Mouse (Mus musculus) midbrain, embryonic 13.5 days (tissue): ENCODE results near the gene Cs. TPM values are rescaled to one million over a fixed set of nuclear protein-coding genes. Genes with fewer than 3 reads are reported as not detected.
"Not testable (repeated sequence)": the region's sequence is repeated elsewhere in the genome, so short reads cannot be mapped to it uniquely, and the experiment has no call there.

Experiments
- ATAC-seq: fragments of 200-750 bp; cut with Nextera tagmentation; 2 replicates; pipeline ENCODE4 v1.8.0; 2017; ENCODE audit warnings: mild to moderate bottlenecking, moderate TSS enrichment, moderate library complexity
- H3K27ac ChIP-seq: fragments of 300-500 bp; sonication (generic); 2 replicates; pipeline ENCODE4 v1.5.1; 2015; ENCODE audit warnings: inconsistent platforms, mild to moderate bottlenecking, moderate library complexity
- H3K27me3 ChIP-seq: fragments of 300-500 bp; sonication (generic); 2 replicates; pipeline ENCODE4 v1.6.1; 2015; ENCODE audit warnings: mild to moderate bottlenecking, inconsistent platforms
- H3K36me3 ChIP-seq: fragments of 300-500 bp; sonication (generic); 2 replicates; pipeline ENCODE4 v1.6.1; 2015; ENCODE audit warnings: mild to moderate bottlenecking, inconsistent platforms
- H3K4me1 ChIP-seq: fragments of 300-500 bp; sonication (generic); replicated peaks from 2 replicates; pipeline ENCODE4 v1.6.1; 2015; ENCODE audit warnings: inconsistent platforms
- H3K4me2 ChIP-seq: fragments of 300-500 bp; sonication (generic); replicated peaks from 2 replicates; pipeline ENCODE4 v1.6.1; 2015; ENCODE audit warnings: moderate library complexity, mild to moderate bottlenecking, inconsistent platforms
- H3K4me3 ChIP-seq: fragments of 300-500 bp; sonication (generic); replicated peaks from 2 replicates; pipeline ENCODE4 v1.5.1; 2015; ENCODE audit warnings: mild to moderate bottlenecking, inconsistent platforms
- H3K9ac ChIP-seq: fragments of 300-500 bp; sonication (generic); replicated peaks from 2 replicates; pipeline ENCODE4 v1.6.1; 2015; ENCODE audit warnings: mild to moderate bottlenecking, inconsistent platforms
- H3K9me3 ChIP-seq: fragments of 300-500 bp; sonication (generic); 2 replicates; pipeline ENCODE4 v1.6.1; 2016; ENCODE audit warnings: mild to moderate bottlenecking, inconsistent platforms
- WGBS: fragments of 180-500 bp; shearing (Covaris S2); methylation state at CpG from one replicate; pipeline ENCODE4 v1.1.7; 2015; 5-methylcytosine and 5-hydroxymethylcytosine counted together
- polyA plus RNA-seq: library from polyadenylated mRNA; unstranded; fragments of >200 nt; fragmentation: Nextera tagmentation; extraction: Ambion mirVana; gene quantifications from 2 replicates; pipeline ENCODE4 v1.2.1, GENCODE M21; 2015

Gene Cs
- polyA plus RNA-seq: 213 and 225 TPM in 2 replicates

DNA sequence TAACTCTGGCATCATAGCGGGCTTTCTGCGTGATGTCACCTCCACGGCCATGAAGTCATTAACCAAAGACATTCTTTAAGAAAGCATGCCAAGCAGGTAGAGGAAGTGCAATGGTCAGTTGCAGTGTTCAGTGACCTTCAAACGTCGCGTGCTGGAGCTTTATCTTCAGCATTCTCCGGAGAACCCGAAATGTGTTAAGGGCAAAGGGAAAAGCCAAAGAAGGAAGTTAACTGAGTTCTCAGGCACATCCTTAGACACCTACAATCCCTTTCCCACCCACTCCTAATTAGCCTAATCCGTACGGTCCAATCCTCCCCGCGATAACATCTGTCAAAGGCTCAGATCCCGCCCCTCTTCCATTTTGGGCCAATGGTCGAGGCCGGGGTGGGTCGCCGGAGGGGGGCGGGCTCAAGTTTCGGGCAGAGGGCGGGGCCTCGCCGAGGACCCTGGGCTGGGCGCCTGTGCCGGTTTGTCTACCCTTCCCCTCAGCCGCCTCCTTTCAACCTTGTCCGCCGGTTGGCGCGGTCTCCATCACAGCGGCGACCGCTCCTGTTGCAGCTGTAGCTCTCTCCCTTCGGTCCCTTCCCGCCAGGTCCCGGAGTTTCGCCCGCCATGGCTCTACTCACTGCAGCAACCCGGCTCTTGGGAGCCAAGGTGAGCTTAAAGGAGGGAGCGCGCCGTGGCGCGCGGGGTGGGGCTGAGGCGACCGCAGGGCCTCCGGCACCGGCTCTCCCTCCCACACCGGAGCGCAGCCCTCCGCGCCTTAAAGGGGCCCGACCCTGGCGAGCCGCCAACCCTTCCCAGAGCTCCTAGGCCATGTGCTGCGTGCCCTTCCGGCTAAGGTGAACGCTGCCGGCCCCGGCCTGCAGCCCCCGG lies at the start of gene Cs:
Gene Cs, plus strand, starts transcription at position 429 of the 876 bp plus-strand sequence.
- H3K9me3 ChIP-seq: no peaks in the 10 kb centered on the region
- H3K9ac ChIP-seq: peak within 1 kb of the TSS; percentile 96
- H3K4me3 ChIP-seq: peak within 1 kb of the TSS; percentile 94
- no peaks in the 10 kb centered on the region for H3K27me3 ChIP-seq
- peak; percentile 99 for ATAC-seq
- under 1% methylated on average over 60 of the region's 61 CpGs for WGBS
- peaks cover 27% of the 10 kb centered on the region for H3K4me1 ChIP-seq
- peaks cover 3% of the 10 kb centered on the region; the same call in 1 of the 2 replicates for H3K36me3 ChIP-seq
- H3K4me2 ChIP-seq: peak within 1 kb of the TSS; percentile 88
- H3K27ac ChIP-seq: peak within 1 kb of the TSS; percentile 93

DNA sequence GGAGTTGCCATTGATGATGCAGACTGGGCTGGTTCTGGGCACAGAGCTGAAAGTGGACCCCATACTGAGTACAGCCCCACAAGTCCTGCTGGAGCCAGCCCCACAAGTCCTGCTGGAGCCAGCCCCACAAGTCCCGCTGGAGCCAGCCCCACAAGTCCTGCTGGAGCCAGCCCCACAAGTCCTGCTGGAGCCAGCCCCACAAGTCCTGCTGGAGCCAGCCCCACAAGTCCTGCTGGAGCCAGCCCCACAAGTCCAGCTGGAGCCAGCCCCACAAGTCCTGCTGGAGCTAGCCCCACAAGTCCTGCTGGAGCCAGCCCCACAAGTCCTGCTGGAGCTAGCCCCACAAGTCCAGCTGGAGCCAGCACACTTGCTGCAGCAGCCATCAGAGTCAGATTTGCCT lies 46.9 kb upstream of the Cs start:
- H3K27ac ChIP-seq, H3K4me2 ChIP-seq, H3K9ac ChIP-seq, H3K9me3 ChIP-seq, H3K4me1 ChIP-seq, H3K27me3 ChIP-seq, H3K4me3 ChIP-seq, ATAC-seq: not testable (repeated sequence)
- peaks cover 53% of the 10 kb centered on the region for H3K36me3 ChIP-seq
- WGBS: 65% methylated on average over 1 of the region's 1 CpGs

DNA sequence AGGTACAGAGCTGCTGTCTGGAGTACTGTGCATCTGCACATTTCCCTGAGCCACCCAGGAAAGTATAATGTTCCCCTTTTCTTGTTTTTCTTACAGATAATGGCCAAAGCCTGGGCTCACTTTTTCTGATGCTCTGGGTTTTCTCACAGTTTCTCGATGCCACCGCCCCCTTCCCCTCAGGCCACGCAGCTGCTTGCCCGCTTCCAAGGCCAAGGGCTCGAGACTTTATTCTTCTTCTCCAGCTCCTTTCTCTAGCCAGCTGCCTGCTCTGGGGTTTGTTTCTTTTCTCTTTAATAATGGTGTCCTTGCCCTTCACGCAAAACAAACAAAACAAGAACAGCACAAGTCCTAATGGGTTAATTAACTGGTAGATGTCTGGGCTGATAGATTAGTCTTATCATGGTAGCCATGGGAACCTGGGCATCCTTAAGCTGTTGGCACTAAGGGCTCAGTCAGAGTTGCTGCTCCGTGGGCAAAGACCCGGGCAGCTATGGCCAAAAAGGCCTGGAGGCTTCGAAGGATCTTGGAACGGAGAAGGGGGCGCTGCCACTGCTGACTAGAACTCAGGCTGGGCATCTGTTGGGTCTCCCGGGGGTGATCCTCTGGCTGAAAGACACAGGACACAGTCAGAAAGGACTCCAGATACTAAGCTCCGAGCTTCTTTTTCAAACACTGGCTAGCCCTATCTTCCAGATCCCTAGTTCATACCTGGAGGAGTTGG lies 41.0 kb upstream of the Cs start:
- H3K4me2 ChIP-seq: no peak overlapping the region
- no peaks in the 10 kb centered on the region for H3K9me3 ChIP-seq
- H3K9ac ChIP-seq: no peak overlapping the region
- H3K36me3 ChIP-seq: peaks cover 14% of the 10 kb centered on the region
- ATAC-seq: no peak
- H3K27me3 ChIP-seq: no peaks in the 10 kb centered on the region
- H3K27ac ChIP-seq: no peak overlapping the region
- H3K4me3 ChIP-seq: no peak overlapping the region
- H3K4me1 ChIP-seq: 0 out of 2 replicates have a peak, but pooled peaks cover 5% of the 10 kb centered on the region
- WGBS: 71% methylated on average over 13 of the region's 13 CpGs

DNA sequence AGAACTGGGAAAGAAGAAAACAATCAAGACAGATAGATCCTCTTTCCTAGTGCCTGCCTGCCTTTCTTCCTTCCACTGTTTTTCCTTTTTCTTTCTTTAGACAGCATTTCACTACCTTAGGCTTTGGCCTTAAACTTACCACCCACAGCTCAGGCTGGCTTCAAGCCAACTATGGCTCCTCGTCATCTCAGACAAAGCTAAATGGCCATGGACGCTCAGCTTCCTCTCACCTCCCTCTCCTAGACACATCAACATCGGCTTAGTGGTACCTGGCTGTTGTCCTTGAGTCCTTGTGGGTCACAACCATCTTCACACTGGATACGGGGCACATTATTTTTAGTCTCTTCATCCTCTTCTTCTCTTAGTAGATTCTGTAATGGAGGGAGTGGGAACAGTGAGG lies 40.3 kb upstream of the Cs start:
- no peak for ATAC-seq
- Histone ChIP-seq H3K36me3 (peaks cover 9% of the 10 kb centered on the region), H3K27me3 (no peaks in the 10 kb centered on the region), H3K4me1 (peaks cover 7% of the 10 kb centered on the region), H3K9ac (no peak overlapping the region), H3K4me3 (no peak overlapping the region), H3K9me3 (no peaks in the 10 kb centered on the region), H3K27ac (no peak overlapping the region), H3K4me2 (no peak overlapping the region)
- WGBS: 81% methylated on average over 4 of the region's 4 CpGs

DNA sequence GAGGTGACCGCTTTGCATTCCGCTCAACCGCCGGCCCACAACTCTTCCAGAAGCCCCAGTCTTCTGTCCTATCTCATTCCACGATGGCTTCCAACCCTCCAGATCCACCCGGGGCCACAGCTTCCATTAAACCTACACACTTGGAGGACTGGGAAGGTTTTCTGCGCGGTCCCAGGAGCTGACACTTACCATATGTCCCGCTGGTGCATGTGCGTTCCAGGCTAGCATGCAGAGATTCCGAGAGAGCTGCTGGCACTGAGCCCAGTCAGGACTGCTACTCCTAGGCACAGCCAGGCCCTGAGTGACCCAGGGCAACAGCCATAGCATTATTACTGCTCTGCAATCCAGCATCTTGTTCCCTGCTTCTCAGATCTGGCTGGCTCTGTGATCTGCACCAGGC lies 39.9 kb upstream of the Cs start:
- Histone ChIP-seq H3K9ac (0 out of 2 replicates have a peak overlapping the region, but pooled peaks have one; percentile 14), H3K27me3 (no peaks in the 10 kb centered on the region), H3K4me1 (peaks cover 11% of the 10 kb centered on the region), H3K36me3 (peaks cover 5% of the 10 kb centered on the region; the same call in 1 of the 2 replicates), H3K4me3 (no peak overlapping the region), H3K9me3 (no peaks in the 10 kb centered on the region), H3K4me2 (no peak overlapping the region), H3K27ac (no peak overlapping the region)
- WGBS: 83% methylated on average over 11 of the region's 11 CpGs
- no peak for ATAC-seq

DNA sequence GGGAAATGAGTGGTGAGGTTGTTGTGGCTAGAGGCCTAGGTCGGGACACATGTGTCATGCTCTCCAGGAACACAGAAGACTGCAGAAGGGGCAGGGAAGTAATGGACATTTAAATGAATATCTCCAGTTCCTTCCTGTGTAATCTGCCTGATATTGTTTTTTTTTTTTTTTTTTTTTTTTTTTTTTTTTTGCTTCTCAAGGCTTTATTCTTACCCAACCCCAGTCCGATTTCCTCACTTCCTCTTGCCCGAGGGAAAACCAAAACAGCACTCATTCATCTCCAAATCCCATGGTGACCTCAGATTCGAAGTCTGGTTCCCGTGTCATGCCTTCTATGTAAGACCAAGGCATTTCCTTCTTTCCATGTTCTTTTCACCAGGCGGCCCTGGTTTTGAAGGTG lies 39.3 kb upstream of the Cs start:
- WGBS: 78% methylated on average over 6 of the region's 6 CpGs
- Histone ChIP-seq H3K27ac (no peak overlapping the region), H3K4me1 (peaks cover 12% of the 10 kb centered on the region), H3K9me3 (no peaks in the 10 kb centered on the region), H3K36me3 (no peaks in the 10 kb centered on the region), H3K9ac (0 out of 2 replicates have a peak overlapping the region, but pooled peaks have one; percentile 14), H3K27me3 (no peaks in the 10 kb centered on the region), H3K4me2 (no peak overlapping the region), H3K4me3 (no peak overlapping the region)
- ATAC-seq: no peak

DNA sequence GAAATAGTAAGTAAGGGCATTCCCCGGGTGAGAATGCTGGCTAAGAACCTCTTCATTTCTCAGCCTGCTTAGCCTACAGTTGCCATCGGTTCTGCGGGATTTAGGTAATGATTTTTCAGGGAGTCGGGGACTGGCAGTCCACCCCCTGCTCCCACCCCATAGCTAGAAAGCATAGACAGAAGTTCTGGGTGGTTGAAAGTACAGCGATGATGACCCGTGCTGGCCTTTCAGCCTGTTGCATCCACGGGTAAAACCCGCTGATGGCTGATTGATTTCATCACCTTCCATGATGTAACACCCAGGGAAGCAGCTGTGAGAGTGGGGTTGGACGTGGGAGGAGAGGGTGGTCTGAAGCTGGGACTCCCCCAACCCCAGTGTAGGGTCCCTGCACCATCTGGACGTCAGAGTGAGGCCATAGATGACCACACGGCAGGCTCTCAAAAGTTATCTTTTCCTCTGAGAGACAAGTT lies 38.8 kb upstream of the Cs start, which contains the start of gene Il23a:
Gene Il23a, minus strand, starts transcription at position 51 of the 470 bp plus-strand sequence.
- Histone ChIP-seq H3K36me3 (no peaks in the 10 kb centered on the region), H3K9me3 (no peaks in the 10 kb centered on the region), H3K27ac (no peak within 1 kb of the TSS), H3K27me3 (no peaks in the 10 kb centered on the region), H3K9ac (0 out of 2 replicates have a peak within 1 kb of the TSS, but pooled peaks have one; percentile 14), H3K4me3 (no peak within 1 kb of the TSS), H3K4me1 (peaks cover 14% of the 10 kb centered on the region), H3K4me2 (no peak within 1 kb of the TSS)
- ATAC-seq: no peak
- WGBS: 88% methylated on average over 11 of the region's 11 CpGs

DNA sequence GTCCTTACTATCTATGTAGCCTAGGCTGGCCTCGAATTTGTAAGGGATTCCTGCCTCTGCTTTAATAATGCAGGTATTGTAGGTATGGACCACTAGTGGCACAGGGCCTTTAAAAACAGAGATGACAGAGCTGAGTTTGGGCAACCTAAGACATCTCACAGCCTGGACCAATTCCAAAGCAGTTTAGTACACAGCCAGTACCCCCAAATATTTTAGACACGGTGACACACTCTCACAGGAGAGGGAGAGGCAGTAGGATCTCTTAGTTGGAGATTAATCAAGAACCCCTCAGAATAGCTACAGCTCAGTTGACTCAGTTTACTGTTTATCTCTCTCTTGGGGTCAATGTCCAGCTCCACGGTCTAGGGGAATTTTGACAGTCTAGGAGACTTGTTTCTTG lies 35.2 kb upstream of the Cs start:
- 44% methylated on average over 3 of the region's 3 CpGs for WGBS
- no peaks in the 10 kb centered on the region for H3K36me3 ChIP-seq
- H3K27ac ChIP-seq: peak overlapping the region; percentile 95
- no peaks in the 10 kb centered on the region for H3K9me3 ChIP-seq
- H3K4me2 ChIP-seq: peak overlapping the region; percentile 74
- peak overlapping the region; percentile 85 for H3K9ac ChIP-seq
- ATAC-seq: no peak
- H3K27me3 ChIP-seq: no peaks in the 10 kb centered on the region
- peak overlapping the region; percentile 59 for H3K4me3 ChIP-seq
- H3K4me1 ChIP-seq: peaks cover 21% of the 10 kb centered on the region

DNA sequence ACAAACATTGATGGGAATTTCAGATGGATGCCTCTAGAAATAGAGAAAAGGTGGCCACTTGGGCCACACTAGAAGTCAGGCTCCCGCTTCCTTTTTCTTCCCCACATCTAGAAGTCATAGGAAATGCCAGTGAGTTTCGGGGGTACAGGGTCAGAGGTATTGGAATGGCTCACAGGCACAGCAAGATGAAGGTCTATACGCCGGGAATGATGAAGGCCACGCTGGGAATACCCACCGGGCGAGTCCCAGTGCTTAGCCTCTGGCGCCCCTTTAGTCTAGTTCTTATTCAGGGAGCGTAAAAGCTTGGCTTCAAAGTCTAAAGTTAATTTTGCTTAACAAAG lies 34.8 kb upstream of the Cs start:
- peak; percentile 59 for ATAC-seq
- peak overlapping the region; percentile 74 for H3K4me2 ChIP-seq
- peak overlapping the region; percentile 85 for H3K9ac ChIP-seq
- H3K4me1 ChIP-seq: peaks cover 21% of the 10 kb centered on the region
- no peaks in the 10 kb centered on the region for H3K9me3 ChIP-seq
- H3K4me3 ChIP-seq: peak overlapping the region; percentile 59
- no peaks in the 10 kb centered on the region for H3K27me3 ChIP-seq
- peak overlapping the region; percentile 95 for H3K27ac ChIP-seq
- no peaks in the 10 kb centered on the region for H3K36me3 ChIP-seq
- under 1% methylated on average over 9 of the region's 9 CpGs for WGBS

DNA sequence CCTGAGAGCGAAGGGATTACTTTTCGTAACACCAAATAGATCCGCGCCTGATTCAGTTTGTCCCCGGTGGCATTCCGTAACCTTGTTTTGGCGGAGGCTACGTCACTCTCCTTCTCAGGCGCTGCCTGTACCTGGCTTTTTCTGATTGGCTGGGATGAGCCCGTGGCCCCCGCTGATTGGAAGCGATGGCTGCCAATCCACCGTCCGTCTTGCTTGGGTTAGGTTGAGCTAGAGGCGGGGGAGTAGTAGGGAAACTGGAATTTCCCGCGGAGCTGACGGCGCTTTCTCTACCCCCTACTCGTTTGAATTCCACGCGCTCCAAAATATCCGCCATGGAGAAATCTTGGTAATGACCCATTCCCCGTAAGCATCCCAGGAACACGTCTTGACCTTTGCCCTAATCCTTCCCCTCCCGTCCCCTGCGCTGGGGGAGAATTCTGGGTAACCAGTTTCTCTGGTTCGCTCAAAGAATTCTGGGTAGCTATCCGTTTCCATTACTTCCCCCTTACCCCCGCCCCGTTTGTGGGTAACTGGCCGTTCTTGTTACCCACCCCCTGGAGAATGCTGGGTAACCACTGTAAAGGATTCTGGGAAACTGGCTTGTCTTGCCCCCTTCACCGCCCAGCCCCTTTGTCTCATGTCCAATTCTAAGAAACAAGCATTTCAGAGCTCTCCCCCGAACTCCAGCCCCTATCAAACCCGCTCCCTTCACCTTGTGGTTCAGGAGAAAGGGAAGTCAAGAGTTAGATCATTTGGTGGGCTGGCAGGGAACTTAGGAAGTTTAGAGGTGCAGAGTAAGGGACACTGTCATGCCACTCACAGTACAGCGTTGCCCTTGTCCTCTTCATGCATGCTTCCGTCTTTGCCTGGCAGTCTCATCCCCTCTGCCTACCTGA lies 34.2 kb upstream of the Cs start, which contains the start of gene Pan2:
Gene Pan2, plus strand, starts transcription at position 210 of the 896 bp plus-strand sequence.
- Histone ChIP-seq H3K9me3 (no peaks in the 10 kb centered on the region), H3K4me1 (peaks cover 21% of the 10 kb centered on the region), H3K4me3 (peak within 1 kb of the TSS; percentile 59), H3K27ac (peak within 1 kb of the TSS; percentile 95), H3K9ac (peak within 1 kb of the TSS; percentile 85), H3K4me2 (peak within 1 kb of the TSS; percentile 74), H3K36me3 (peaks cover 6% of the 10 kb centered on the region), H3K27me3 (no peaks in the 10 kb centered on the region)
- under 1% methylated on average over 37 of the region's 37 CpGs for WGBS
- ATAC-seq: peak; percentile 99

DNA sequence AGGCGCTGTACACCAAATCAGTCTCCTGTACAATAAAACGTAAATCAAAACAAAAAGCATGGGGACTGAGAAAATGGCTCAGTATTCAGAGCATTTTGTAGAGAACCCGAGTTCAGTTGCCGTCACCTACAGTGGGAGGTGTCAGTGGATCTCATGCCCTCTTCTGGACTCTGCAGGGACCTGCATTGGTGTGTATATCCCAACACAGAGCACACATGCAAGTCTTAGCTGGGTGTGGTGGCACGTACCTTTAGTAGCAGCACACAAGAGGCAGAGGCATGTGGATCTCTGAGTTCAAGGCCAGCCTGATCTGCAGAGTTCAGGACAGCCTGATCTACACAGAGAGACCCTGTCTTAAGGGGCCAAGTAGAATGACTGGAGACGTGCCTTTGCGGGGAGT lies 27.9 kb upstream of the Cs start:
- no peak overlapping the region for H3K4me3 ChIP-seq
- H3K9me3 ChIP-seq: no peaks in the 10 kb centered on the region
- peaks cover 64% of the 10 kb centered on the region for H3K36me3 ChIP-seq
- no peak overlapping the region for H3K9ac ChIP-seq
- no peak overlapping the region for H3K4me2 ChIP-seq
- no peak for ATAC-seq
- 92% methylated on average over 7 of the region's 7 CpGs for WGBS
- no peaks in the 10 kb centered on the region for H3K27me3 ChIP-seq
- peaks cover 9% of the 10 kb centered on the region for H3K4me1 ChIP-seq
- no peak overlapping the region for H3K27ac ChIP-seq
